Mouse (Mus musculus): Measurements from ENCODE around the gene Ncoa3.
A peak's percentile ranks its signal among the peaks of the same experiment; 100 is the strongest.

Gene Ncoa3

DNA sequence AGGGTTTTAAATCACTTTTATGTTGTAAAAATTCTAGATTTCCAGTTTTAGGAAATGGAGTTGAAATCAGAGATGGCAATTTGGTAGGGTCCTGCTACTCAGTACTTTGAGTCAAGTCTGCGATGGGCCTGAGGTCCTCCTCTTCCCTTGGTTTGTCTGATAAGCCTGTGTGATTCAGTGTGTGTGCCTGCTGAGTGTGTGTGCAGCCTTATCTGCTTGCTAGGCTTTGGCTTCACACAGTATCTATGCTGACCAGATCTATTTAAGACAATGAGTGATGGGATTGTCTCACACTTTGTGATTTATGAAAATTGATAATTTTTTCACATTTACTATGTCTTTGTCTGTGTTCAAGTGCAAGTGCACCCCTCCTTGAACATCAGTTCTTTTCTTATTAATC, 50.1 kb downstream of the Ncoa3 start:
- DNase-seq = no peak

GRCm38 (mm10) chr2:166045006-166045405, 52.6 kb downstream of the Ncoa3 start:
- DNase-seq = no peak

- DNase-seq = peak; percentile 57
Observed at GRCm38 (mm10) chr2:166045549-166046501, 53.4 kb downstream of the Ncoa3 start.

DNA sequence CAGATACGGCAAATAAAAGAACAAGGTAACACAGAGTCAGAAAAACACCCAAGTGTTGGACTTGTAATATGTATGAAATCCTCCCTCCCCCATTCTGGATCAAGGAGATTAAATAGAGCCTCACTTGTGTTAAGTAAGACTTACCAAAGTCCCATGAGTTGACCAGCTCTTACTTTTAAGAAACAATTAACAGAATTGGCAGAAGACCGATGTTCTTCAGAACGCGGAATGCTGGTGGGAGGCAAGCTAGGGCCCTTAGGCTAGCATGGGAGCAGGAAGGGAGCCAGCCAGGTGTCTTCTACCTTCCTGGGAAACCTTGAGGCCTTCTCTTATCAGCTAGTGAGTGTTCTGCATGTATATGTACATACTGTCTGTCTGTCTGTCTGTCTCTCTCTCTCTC, 55.5 kb downstream of the Ncoa3 start:
- DNase-seq = no peak

GRCm38 (mm10) chr2:166048852-166049251, 56.4 kb downstream of the Ncoa3 start:
- DNase-seq = no peak

- no peak for DNase-seq
Observed at GRCm38 (mm10) chr2:166051421-166051820, 59.0 kb downstream of the Ncoa3 start.

DNA sequence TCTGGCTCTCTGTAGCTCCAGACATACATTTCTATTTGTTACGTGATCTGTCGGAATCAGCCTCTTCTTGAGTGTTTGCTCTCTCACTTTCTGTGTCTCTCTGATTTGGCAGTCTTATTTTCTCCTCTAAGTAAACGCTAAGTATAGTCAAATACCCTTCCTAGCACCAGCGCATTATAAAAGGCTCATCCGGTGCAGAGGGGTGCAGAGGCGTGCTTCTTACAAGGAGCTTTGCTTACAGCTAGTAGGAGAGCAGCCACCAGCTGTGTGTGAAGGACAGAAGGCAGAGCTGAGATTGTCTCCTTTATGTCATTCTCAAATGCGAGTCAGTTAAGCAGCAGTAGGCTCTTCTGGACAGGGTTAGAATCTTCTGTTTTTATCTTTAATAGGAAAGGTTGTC, 59.5 kb downstream of the Ncoa3 start:
- DNase-seq = no peak

DNA sequence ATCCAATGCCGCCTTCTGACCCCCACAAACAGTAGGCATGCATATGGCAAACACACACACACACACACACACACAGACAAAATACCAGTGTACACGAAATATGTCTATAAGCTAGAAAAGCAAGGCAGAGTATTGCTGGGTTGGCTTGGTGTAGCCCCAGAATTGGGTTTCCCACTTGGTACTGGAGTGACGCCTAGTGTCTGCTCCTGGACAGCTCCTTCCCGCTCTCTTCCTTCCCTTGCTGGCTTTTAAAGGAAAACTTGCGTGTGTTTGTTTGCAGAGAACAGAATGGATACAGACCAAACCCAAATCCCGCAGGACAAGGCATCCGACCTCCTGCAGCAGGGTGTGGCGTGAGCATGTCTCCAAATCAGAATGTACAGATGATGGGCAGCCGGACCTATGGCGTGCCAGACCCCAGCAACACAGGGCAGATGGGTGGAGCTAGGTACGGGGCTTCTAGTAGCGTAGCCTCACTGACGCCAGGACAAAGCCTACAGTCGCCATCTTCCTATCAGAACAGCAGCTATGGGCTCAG, 61.6 kb downstream of the Ncoa3 start:
- no peak for DNase-seq

- peak; percentile 56 for DNase-seq
Observed at GRCm38 (mm10) chr2:166059684-166060423, 67.4 kb downstream of the Ncoa3 start.

- DNase-seq = no peak
Observed at GRCm38 (mm10) chr2:166062008-166062407, 69.6 kb downstream of the Ncoa3 start.

DNA sequence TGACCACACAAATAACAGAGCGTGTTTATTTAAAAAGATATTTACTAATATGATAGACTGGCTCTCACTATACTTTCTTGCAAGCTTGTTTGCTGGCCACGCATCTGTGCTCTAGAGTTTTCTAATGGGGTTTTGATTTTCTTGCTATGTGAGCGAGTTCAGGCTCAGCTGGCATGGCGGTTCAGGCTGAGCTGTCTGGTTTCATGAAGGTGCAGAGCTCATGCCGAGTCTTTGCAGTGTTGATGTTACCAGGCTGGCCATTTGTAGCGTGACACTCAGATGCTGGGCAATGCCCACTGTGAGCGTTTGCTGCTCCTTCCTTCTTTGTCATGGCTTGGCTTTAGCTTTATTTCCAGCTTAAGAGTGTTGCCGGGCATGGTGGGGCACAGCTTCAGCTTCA, 70.0 kb downstream of the Ncoa3 start:
- DNase-seq = no peak

GRCm38 (mm10) chr2:166066434-166066833, 74.0 kb downstream of the Ncoa3 start:
- DNase-seq = no peak

GRCm38 (mm10) chr2:166068261-166068660, 75.8 kb downstream of the Ncoa3 start:
- DNase-seq = no peak

- no peak for DNase-seq
Observed at GRCm38 (mm10) chr2:166069164-166069563, 76.7 kb downstream of the Ncoa3 start.

DNA sequence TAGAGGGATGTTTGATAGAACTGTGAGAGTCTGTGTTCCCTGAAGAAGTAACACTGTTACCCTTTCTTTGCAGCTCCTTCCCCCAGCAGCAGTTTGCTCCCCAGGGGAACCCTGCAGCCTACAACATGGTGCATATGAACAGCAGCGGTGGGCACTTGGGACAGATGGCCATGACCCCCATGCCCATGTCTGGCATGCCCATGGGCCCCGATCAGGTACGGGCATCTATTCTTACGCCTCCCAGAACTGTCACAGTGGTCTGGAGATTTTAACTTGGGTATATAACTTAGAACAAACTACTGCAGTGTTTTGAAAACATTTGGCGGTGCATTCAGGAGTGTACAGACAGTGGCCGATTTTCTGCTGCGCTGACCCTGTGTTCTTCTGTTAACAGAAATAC, 77.3 kb downstream of the Ncoa3 start:
- no peak for DNase-seq

- DNase-seq = no peak
Observed at GRCm38 (mm10) chr2:166071481-166071880, 79.0 kb downstream of the Ncoa3 start.

DNA sequence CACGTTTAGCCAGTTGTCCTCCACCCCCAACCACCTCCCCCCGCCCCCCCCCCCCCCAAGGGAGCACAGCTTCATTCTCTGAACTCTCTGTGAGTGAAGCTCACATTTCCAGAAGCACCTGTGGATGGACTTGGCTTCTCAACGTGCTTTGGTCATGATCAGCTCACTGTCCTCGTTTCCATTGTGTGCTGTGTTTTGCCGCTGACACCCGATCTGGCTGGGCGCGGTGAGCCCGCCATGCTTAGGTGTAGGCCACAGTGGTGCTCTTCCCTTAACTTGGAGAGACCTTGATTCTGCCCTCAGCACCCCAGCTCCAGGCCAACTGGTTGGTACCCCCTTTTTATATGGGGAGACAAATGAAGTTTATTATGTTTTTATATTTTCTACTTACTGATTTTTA, 79.5 kb downstream of the Ncoa3 start:
- no peak for DNase-seq

GRCm38 (mm10) chr2:166073082-166073481, 80.6 kb downstream of the Ncoa3 start:
- no peak for DNase-seq

DNA sequence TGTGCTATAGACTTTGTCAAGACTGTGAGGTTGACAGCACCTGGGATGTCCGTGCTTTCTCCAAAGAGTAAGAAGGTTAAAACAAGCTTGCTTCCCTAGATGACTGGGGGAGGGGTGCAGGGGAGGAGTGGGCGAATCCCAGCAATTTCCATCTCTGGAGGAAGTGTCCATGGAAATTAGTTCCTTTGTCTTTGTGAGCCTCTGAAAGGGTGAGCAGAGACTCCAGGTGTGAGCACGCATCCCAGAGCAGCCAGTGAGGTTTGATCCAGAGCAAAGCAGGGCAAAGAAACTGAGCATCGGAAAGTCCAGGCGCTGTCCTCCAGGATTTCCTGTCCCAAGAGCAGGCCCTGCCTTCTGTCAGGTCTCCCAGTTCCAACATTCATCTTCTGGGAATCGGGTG, 81.9 kb downstream of the Ncoa3 start:
- no peak for DNase-seq

GRCm38 (mm10) chr2:166077371-166077770, 84.9 kb downstream of the Ncoa3 start:
- no peak for DNase-seq

DNA sequence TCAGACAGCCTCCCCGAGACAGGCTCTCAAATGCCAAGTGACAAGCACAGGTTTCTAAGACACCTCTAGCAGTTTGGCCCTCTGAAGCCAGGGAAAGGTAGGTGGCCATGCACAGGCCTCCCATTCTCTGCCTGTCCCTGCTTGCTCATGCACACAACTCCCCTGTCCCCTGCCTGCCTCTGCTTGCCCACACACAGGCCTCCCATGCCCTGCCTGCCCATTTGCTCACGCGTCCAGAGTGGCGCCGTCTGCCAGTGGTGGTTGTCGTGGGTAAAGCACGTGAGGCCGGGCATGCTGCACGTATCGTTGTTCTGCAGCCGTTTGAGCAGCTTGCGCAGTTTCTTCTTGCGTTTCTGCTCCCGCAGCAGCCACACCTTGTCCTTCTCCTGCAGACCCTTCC, 86.8 kb downstream of the Ncoa3 start:
- DNase-seq = no peak

- DNase-seq = peak; percentile 72
Observed at GRCm38 (mm10) chr2:166079961-166080885, 87.8 kb downstream of the Ncoa3 start.
